Mouse (Mus musculus): ENCODE measurements around the gene Klhl32. TPM values are rescaled to one million over a fixed set of nuclear protein-coding genes. Genes with fewer than 3 reads are reported as not detected.
"Not testable (repeated sequence)": the region's sequence is repeated elsewhere in the genome, so short reads cannot be mapped to it uniquely, and the experiment has no call there.

The Klhl32 gene
- polyA plus RNA-seq, 1 experiment from 2014 or later: 4.2 TPM

- Histone ChIP-seq H3K27ac (ENCODE audit: low read length) (no peak overlapping the region), H3K36me3 (ENCODE audit: control insufficient read depth, insufficient read depth, low read length) (no peaks in the 10 kb centered on the region), H3K27me3 (ENCODE audit: control insufficient read depth, insufficient read depth, low read length) (no peaks in the 10 kb centered on the region), H3K4me1 (ENCODE audit: control insufficient read depth, insufficient read depth, low read length) (no peaks in the 10 kb centered on the region), H3K9ac (replicated peaks; ENCODE audit: low read depth, low read length) (no peak overlapping the region), H3K4me3 (ENCODE audit: low read depth, low read length) (no peak overlapping the region), H3K9me3 (ENCODE audit: control insufficient read depth, low read depth, low read length) (no peaks in the 10 kb centered on the region), H3K4me2 (replicated peaks; ENCODE audit: low read depth, low read length) (no peak overlapping the region)
- 84% methylated on average over 6 of the region's 6 CpGs for WGBS
- ATAC-seq (ENCODE audit: insufficient number of reproducible peaks, insufficient read depth, low FRiP score, low read depth): no peak
These were observed 191.7 kb downstream of the Klhl32 start for GRCm38 (mm10) chr4:24659218-24659617.

- H3K27ac ChIP-seq (ENCODE audit: low read length); H3K4me1 ChIP-seq (ENCODE audit: control insufficient read depth, insufficient read depth, low read length); H3K36me3 ChIP-seq (ENCODE audit: control insufficient read depth, insufficient read depth, low read length); H3K9ac ChIP-seq (replicated peaks; ENCODE audit: low read depth, low read length); H3K4me3 ChIP-seq (ENCODE audit: low read depth, low read length); H3K4me2 ChIP-seq (replicated peaks; ENCODE audit: low read depth, low read length); ATAC-seq (ENCODE audit: insufficient number of reproducible peaks, insufficient read depth, low FRiP score, low read depth); H3K27me3 ChIP-seq (ENCODE audit: control insufficient read depth, insufficient read depth, low read length); H3K9me3 ChIP-seq (ENCODE audit: control insufficient read depth, low read depth, low read length): not testable (repeated sequence)
- 91% methylated on average over 6 of the region's 8 CpGs for WGBS
These were observed 206.2 kb downstream of the Klhl32 start for GRCm38 (mm10) chr4:24644735-24645134.

DNA sequence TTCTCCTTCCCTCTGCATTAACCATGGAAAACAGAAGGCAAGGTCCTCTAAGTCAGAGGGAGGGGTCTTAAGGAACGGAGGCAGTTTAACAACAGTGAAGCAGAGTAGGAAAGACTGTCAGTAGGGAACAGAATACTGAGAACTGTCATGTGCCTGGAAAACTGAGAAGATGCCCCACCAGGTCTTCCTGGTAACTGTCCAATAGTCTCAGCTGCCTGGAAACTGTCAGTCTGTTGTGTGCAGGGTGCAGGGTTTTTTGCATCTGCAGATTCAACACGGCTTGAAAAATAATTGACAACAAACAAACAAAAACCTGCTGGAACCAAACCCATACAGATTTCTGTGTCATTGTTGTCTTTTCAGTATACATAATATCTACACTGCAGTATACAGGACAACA, 208.6 kb downstream of the Klhl32 start:
- ATAC-seq (ENCODE audit: insufficient number of reproducible peaks, insufficient read depth, low FRiP score, low read depth): no peak
- no peak overlapping the region for H3K9ac ChIP-seq (replicated peaks; ENCODE audit: low read depth, low read length)
- no peaks in the 10 kb centered on the region for H3K4me1 ChIP-seq (ENCODE audit: control insufficient read depth, insufficient read depth, low read length)

DNA sequence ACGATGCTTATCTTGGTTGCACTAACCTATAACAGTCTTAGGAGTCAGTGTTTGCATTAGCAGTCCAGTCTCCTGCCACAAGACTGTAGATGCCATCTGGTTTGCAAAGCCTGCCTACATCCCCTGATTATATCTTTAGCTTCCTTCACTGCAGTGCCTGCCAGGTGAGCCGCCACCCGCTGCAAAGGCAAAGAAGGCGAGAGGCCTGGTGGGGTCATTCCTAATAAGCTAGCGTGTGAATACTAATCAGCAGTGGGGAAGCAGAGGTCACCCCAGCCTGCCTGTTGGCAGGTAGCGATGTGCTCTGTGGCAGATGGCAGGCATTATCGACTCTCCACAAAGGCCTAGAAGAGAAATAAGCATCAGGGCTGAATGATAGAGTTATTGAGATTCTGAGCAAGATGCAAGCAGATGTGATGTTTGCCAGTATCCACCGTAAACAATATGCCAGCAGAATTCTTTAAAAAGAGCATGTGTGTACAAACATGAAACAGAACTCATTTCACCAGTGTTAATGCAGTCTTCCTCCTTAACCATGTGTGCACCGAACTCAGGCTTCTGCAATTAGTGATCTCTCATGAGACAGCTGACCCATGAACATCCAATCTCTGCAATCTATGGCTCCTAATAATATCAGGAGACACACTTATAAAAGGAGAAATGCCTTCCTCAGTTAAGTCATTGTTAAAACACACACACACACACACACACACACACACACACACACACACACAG, 219.6 kb downstream of the Klhl32 start:
- no peak for ATAC-seq (ENCODE audit: insufficient number of reproducible peaks, insufficient read depth, low FRiP score, low read depth)
- no peaks in the 10 kb centered on the region for H3K27me3 ChIP-seq (ENCODE audit: control insufficient read depth, insufficient read depth, low read length)
- H3K4me2 ChIP-seq (replicated peaks; ENCODE audit: low read depth, low read length): no peak overlapping the region
- H3K4me1 ChIP-seq (ENCODE audit: control insufficient read depth, insufficient read depth, low read length): peaks cover 5% of the 10 kb centered on the region
- no peaks in the 10 kb centered on the region for H3K9me3 ChIP-seq (ENCODE audit: control insufficient read depth, low read depth, low read length)
- no peak overlapping the region for H3K9ac ChIP-seq (replicated peaks; ENCODE audit: low read depth, low read length)
- H3K27ac ChIP-seq (ENCODE audit: low read length): no peak overlapping the region
- H3K4me3 ChIP-seq (ENCODE audit: low read depth, low read length): no peak overlapping the region
- 63% methylated on average over 9 of the region's 9 CpGs for WGBS
- no peaks in the 10 kb centered on the region for H3K36me3 ChIP-seq (ENCODE audit: control insufficient read depth, insufficient read depth, low read length)

More for the DNA sequence above, 208.6 kb downstream of the Klhl32 start:
- H3K27me3 ChIP-seq (ENCODE audit: control insufficient read depth, insufficient read depth, low read length): no peaks in the 10 kb centered on the region
- no peak overlapping the region for H3K4me3 ChIP-seq (ENCODE audit: low read depth, low read length)
- H3K27ac ChIP-seq (ENCODE audit: low read length): no peak overlapping the region
- no peaks in the 10 kb centered on the region for H3K9me3 ChIP-seq (ENCODE audit: control insufficient read depth, low read depth, low read length)
- no peak overlapping the region for H3K4me2 ChIP-seq (replicated peaks; ENCODE audit: low read depth, low read length)
- no peaks in the 10 kb centered on the region for H3K36me3 ChIP-seq (ENCODE audit: control insufficient read depth, insufficient read depth, low read length)
- WGBS: 67% methylated on average over 2 of the region's 2 CpGs

GRCm38 (mm10) chr4:24630430-24630829, 220.5 kb downstream of the Klhl32 start:
- H3K27ac ChIP-seq (ENCODE audit: low read length): no peak overlapping the region
- H3K4me2 ChIP-seq (replicated peaks; ENCODE audit: low read depth, low read length): no peak overlapping the region
- ATAC-seq (ENCODE audit: insufficient number of reproducible peaks, insufficient read depth, low FRiP score, low read depth): no peak
- no peaks in the 10 kb centered on the region for H3K27me3 ChIP-seq (ENCODE audit: control insufficient read depth, insufficient read depth, low read length)
- no peak overlapping the region for H3K9ac ChIP-seq (replicated peaks; ENCODE audit: low read depth, low read length)
- no peak overlapping the region for H3K4me3 ChIP-seq (ENCODE audit: low read depth, low read length)
- no peaks in the 10 kb centered on the region for H3K36me3 ChIP-seq (ENCODE audit: control insufficient read depth, insufficient read depth, low read length)
- H3K9me3 ChIP-seq (ENCODE audit: control insufficient read depth, low read depth, low read length): no peaks in the 10 kb centered on the region
- H3K4me1 ChIP-seq (ENCODE audit: control insufficient read depth, insufficient read depth, low read length): peaks cover 5% of the 10 kb centered on the region
- 24% methylated on average over 2 of the region's 2 CpGs for WGBS

DNA sequence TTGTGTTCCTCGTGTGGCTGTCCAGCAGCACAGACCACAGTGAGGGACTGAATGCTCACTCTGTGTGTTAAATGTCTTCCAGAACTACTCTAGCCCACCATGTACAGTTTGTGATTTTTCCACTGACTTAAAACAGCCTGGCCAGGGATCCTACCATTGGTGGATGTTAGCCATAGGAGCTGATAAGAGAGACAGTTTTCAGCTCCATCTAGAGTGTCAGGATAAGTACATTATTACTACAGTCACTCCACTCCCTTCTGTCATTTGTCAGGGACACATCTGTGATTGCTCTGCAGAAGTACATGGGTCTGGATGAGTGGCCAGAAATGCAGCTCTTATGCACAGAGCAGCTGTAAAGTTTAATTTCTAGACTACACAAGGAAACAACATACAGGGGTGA, 223.1 kb downstream of the Klhl32 start:
- Histone ChIP-seq H3K4me3 (ENCODE audit: low read depth, low read length) (no peak overlapping the region), H3K36me3 (ENCODE audit: control insufficient read depth, insufficient read depth, low read length) (no peaks in the 10 kb centered on the region), H3K4me2 (replicated peaks; ENCODE audit: low read depth, low read length) (no peak overlapping the region), H3K9ac (replicated peaks; ENCODE audit: low read depth, low read length) (no peak overlapping the region), H3K9me3 (ENCODE audit: control insufficient read depth, low read depth, low read length) (no peaks in the 10 kb centered on the region), H3K27ac (ENCODE audit: low read length) (no peak overlapping the region), H3K4me1 (ENCODE audit: control insufficient read depth, insufficient read depth, low read length) (peaks cover 5% of the 10 kb centered on the region), H3K27me3 (ENCODE audit: control insufficient read depth, insufficient read depth, low read length) (no peaks in the 10 kb centered on the region)
- no peak for ATAC-seq (ENCODE audit: insufficient number of reproducible peaks, insufficient read depth, low FRiP score, low read depth)
- WGBS: 38% methylated on average over 1 of the region's 1 CpGs

GRCm38 (mm10) chr4:24626686-24627085, 224.2 kb downstream of the Klhl32 start:
- no peaks in the 10 kb centered on the region for H3K36me3 ChIP-seq (ENCODE audit: control insufficient read depth, insufficient read depth, low read length)
- no peaks in the 10 kb centered on the region for H3K9me3 ChIP-seq (ENCODE audit: control insufficient read depth, low read depth, low read length)
- H3K27me3 ChIP-seq (ENCODE audit: control insufficient read depth, insufficient read depth, low read length): no peaks in the 10 kb centered on the region
- WGBS: 47% methylated on average over 4 of the region's 4 CpGs
- peaks cover 5% of the 10 kb centered on the region for H3K4me1 ChIP-seq (ENCODE audit: control insufficient read depth, insufficient read depth, low read length)
- H3K4me2 ChIP-seq (replicated peaks; ENCODE audit: low read depth, low read length): no peak overlapping the region
- H3K9ac ChIP-seq (replicated peaks; ENCODE audit: low read depth, low read length): no peak overlapping the region
- ATAC-seq (ENCODE audit: insufficient number of reproducible peaks, insufficient read depth, low FRiP score, low read depth): no peak
- no peak overlapping the region for H3K4me3 ChIP-seq (ENCODE audit: low read depth, low read length)
- no peak overlapping the region for H3K27ac ChIP-seq (ENCODE audit: low read length)

GRCm38 (mm10) chr4:24625951-24626584, 224.9 kb downstream of the Klhl32 start:
- H3K4me2 ChIP-seq (replicated peaks; ENCODE audit: low read depth, low read length): no peak overlapping the region
- WGBS: 60% methylated on average over 13 of the region's 13 CpGs
- no peak overlapping the region for H3K27ac ChIP-seq (ENCODE audit: low read length)
- H3K4me3 ChIP-seq (ENCODE audit: low read depth, low read length): no peak overlapping the region
- H3K36me3 ChIP-seq (ENCODE audit: control insufficient read depth, insufficient read depth, low read length): no peaks in the 10 kb centered on the region
- peaks cover 5% of the 10 kb centered on the region for H3K4me1 ChIP-seq (ENCODE audit: control insufficient read depth, insufficient read depth, low read length)
- H3K9ac ChIP-seq (replicated peaks; ENCODE audit: low read depth, low read length): no peak overlapping the region
- H3K27me3 ChIP-seq (ENCODE audit: control insufficient read depth, insufficient read depth, low read length): no peaks in the 10 kb centered on the region
- no peak for ATAC-seq (ENCODE audit: insufficient number of reproducible peaks, insufficient read depth, low FRiP score, low read depth)
- H3K9me3 ChIP-seq (ENCODE audit: control insufficient read depth, low read depth, low read length): no peaks in the 10 kb centered on the region
